Mouse (Mus musculus): ENCODE measurements around the gene E2f4.

The E2f4 gene

GRCm38 (mm10) chr8:105313622-105314402, 16.3 kb downstream of the E2f4 start:
- DNase-seq (ENCODE audit: extremely low spot score, low spot score) = no peak

GRCm38 (mm10) chr8:105315073-105315769, 17.8 kb downstream of the E2f4 start:
- no peak for DNase-seq (ENCODE audit: extremely low spot score, low spot score)

- no peak for DNase-seq (ENCODE audit: extremely low spot score, low spot score)
Observed at GRCm38 (mm10) chr8:105317941-105318340, 20.5 kb downstream of the E2f4 start.

- no peak for DNase-seq (ENCODE audit: extremely low spot score, low spot score)
Observed at GRCm38 (mm10) chr8:105318662-105319190, 21.3 kb downstream of the E2f4 start.

- DNase-seq (ENCODE audit: extremely low spot score, low spot score) = no peak
Observed at GRCm38 (mm10) chr8:105323183-105323582, 25.7 kb downstream of the E2f4 start.

- no peak for DNase-seq (ENCODE audit: extremely low spot score, low spot score)
Observed at GRCm38 (mm10) chr8:105325641-105326093, 28.2 kb downstream of the E2f4 start.

- DNase-seq (ENCODE audit: extremely low spot score, low spot score) = peak; percentile 95
Observed at GRCm38 (mm10) chr8:105326141-105326672, 28.7 kb downstream of the E2f4 start, which contains the start of the genes Lrrc29 and Tmem208. Gene Lrrc29 (minus strand): TSS chr8:105326278. Gene Tmem208 (plus strand): TSS chr8:105326354.

GRCm38 (mm10) chr8:105326968-105327367, 29.5 kb downstream of the E2f4 start:
- DNase-seq (ENCODE audit: extremely low spot score, low spot score) = no peak

DNA sequence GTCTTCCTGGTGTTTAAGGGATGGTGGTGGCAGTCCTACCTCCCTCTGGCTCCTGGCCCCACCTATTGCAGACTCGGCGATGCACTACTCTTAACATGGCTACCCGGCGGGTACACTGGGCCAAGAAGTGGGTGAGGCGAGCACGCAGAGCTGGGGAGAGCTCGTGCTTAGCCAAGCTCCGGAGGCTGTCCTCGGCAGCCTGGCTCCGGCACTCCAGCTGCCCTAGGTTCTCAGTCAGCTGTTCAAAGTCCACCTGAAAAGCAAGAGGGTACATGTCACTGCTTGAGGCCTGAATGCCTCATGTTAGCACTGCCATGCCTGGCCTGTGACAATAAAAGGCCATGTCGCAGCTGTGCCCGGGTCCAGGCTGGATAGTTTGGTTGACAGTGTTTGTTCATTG, 32.9 kb downstream of the E2f4 start:
- no peak for DNase-seq (ENCODE audit: extremely low spot score, low spot score)

DNA sequence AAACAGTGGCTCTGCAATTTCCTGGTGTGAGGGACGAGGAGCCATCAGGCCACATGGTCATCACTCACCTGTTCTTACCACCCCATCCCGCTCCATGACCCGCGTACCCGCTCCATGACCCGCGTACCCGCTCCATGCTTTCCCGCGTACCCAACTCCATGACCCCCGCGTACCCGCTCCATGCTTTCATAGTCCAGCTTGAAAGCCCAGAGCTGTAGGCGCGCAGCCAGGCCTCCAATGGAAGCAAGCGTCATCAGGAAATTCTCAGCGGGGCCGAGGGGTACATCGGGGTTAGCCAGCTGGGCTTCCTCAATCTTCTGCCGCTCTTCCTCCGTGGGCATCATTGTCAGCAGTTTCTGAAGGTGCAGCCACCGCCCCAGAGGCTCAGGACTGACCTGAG, 34.0 kb downstream of the E2f4 start:
- DNase-seq (ENCODE audit: extremely low spot score, low spot score) = no peak

DNA sequence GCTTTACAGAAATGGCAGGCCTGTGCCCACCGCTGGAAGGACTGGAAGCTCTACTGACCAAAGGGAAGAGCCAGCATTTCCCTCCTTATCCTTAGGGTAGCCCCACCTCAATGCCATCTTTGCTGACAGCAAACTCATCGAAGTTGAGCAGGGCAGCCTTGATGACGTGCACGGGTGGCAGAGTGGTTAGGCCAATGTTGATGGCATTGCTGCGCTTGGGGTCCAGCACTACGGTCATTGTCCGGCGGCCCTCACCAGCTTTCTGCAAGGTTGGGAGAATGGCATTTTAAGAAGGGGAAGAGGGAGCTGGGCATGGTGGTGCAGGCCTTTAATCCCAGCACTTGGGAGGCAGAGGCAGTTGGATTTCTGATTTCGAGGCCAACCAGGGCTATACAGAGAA, 34.5 kb downstream of the E2f4 start:
- no peak for DNase-seq (ENCODE audit: extremely low spot score, low spot score)

- DNase-seq (ENCODE audit: extremely low spot score, low spot score) = no peak
Observed at GRCm38 (mm10) chr8:105332523-105332922, 35.1 kb downstream of the E2f4 start.

- no peak for DNase-seq (ENCODE audit: extremely low spot score, low spot score)
Observed at GRCm38 (mm10) chr8:105336373-105337130, 39.1 kb downstream of the E2f4 start.

DNA sequence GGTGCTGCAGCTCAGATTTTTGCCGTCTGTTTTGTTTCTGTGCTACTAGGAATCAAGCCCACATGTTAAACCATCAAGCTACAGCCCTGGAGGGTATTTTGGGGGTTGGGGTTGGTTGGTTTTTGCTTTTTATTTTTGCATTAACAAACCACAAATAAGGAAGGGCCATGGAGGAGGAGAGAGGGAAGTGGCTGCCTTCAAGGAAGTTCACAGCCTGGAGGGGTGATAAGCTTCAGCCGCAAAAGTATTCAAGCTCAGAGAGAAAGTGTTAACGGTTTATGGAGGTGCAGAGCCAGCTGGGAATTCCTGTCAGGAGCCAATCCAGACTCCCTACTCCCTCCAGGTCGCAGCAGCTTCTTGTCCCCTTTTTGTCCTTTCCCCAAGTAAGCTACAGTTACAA, 41.5 kb downstream of the E2f4 start:
- DNase-seq (ENCODE audit: extremely low spot score, low spot score) = no peak

DNA sequence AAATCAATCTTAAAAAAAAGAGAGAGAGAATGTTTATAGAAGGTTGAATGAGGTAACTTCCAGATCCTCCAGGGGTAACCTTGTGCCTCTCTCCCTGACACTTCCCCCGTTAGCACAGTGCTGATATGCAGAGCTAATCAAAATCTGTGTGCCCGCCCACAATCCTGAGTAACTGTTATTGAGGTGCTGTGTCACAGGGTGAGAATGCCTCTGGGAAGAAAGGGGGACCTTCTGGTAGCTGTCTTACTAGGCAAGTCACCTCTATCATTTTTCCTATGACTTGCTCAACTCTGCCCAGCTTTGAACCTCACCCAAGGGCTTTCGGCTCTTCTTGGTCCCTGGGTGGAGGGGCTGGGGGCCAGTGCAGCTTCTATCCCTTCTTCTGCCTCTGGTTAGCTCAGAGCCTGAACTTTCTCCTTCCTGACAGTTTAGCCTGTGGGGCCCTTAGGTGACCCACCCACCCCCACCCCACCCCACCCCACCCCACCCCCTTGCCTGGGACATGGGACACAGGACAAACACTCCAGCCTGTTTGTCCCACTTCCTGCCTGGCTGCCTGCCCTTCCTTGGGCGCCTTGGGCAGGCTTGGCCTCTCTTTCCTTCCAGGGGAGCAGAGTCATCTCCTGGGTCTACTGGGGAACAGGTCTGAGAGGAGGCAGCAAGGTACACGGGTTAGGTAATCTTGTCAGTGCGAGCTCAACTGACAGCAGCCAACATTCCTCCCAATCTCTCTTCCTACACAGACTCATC, 42.6 kb downstream of the E2f4 start:
- DNase-seq (ENCODE audit: extremely low spot score, low spot score) = no peak

- DNase-seq (ENCODE audit: extremely low spot score, low spot score) = no peak
Observed at GRCm38 (mm10) chr8:105341399-105341798, 43.9 kb downstream of the E2f4 start.

- no peak for DNase-seq (ENCODE audit: extremely low spot score, low spot score)
Observed at GRCm38 (mm10) chr8:105342768-105343167, 45.3 kb downstream of the E2f4 start.

DNA sequence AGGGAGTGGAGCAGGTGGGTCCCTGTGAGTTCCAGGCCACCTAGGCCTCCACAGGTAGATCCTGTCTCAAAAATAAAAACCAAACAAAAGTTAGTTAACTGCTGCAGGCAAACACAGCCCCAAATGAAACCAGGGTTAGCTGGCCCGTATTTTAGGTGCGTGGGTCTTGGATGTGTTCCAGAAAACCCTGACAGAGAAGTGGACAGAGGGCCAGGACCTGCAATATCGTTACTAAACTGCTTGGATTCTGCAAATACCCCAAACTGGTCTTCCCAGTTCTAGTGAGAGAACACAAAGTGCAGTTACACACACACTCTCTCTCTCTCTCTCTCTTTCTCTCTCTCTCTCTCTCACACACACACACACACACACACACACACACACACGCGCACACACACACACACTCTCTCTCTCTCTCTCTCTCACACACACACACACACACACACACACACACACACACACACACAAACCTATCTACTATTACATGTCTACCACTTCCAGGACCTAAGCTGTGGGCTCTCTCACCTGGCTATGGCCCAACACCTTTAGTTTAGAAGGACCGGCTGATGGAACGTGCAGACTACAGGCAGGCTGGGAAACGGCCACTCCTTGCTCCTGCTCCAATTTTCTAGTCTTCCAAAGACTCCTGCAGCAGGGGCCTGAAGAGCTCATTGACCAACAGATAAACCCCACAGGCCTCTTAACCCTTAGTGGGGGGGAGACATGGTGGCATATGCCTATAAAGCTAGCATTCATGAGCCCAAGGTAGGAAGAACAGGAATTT, 46.5 kb downstream of the E2f4 start:
- no peak for DNase-seq (ENCODE audit: extremely low spot score, low spot score)

DNA sequence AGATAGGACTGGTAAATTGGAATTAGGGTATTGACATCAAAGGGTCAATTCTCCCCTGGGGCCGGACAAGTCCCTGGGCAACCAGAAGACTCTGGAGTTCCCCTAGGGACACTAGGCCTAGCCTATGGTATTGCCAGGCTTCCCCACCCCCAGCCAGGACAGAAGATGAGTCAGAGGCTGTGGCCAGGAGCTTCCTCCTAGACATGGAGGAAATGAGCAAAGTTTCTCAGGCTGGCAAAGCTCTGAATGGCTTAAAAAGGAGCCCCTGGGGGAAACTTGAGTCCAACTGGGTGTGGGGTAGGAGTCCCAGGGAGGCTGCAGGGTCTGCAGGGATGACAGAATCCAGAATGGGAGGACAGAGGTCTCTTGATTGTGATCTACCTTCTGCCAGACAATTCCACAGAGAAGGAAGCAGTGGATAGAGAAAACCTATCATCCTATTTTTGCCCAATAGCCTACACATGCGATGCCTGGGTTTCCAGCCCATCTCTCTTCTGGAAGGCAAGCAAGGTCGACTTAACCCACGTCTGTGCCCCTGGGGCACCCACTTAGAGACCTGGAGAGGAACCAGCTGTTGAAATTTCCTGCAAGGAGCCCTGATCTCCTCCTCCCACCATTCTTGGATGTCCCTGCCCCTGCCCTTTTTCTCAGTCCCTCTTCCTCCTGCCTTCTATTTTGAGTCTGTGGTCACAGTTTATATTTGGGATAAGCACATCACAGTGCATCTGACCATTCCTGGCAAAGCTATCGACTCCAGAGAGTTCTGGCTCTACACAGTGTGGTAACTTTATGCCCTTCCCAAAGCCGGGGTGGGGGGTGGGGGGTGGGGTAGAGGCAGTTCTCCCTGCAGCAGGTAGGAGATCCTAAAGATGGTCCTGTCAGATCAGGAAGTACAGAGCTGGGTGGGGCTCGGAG, 47.9 kb downstream of the E2f4 start:
- DNase-seq (ENCODE audit: extremely low spot score, low spot score) = no peak
